Mouse (Mus musculus): ENCODE results near the gene Krt7. TPM values are rescaled to one million over a fixed set of nuclear protein-coding genes. Genes with fewer than 3 reads are reported as not detected.

The Krt7 gene
- polyA plus RNA-seq, 1 experiment from 2014 or later, result 6.4 TPM

DNA sequence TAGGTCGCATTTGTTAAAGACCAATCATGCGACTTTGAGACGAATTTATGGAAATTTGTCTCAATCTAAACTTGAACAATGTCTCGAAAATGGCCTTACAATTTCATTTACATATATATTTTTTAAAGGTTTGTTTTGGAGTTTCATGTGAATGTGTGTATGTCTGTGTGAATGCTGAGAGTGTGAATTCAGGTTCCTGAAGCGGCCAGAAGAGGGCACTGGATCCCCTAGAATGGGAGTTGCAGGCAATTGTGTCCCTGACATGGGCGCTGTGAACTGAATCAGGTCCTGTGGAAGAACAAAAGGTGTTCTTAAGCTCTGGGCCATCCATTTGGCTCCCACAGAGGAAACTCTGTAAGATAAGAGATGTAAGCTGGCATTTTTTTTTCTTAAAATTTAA is 45.0 kb downstream of the Krt7 start:
- WGBS, result 91% methylated on average over 6 of the region's 6 CpGs
- no peak overlapping the region for H3K4me2 ChIP-seq (replicated peaks)
- no peaks in the 10 kb centered on the region for H3K27me3 ChIP-seq (replicated peaks)
- no peaks in the 10 kb centered on the region for H3K36me3 ChIP-seq
- no peak overlapping the region for H3K27ac ChIP-seq
- H3K4me1 ChIP-seq, result no peaks in the 10 kb centered on the region
- no peak for ATAC-seq (ENCODE audit: low FRiP score, low read depth)
- no peak overlapping the region for H3K4me3 ChIP-seq
- no peaks in the 10 kb centered on the region for H3K9me3 ChIP-seq
- no peak overlapping the region for H3K9ac ChIP-seq

- H3K4me1 ChIP-seq, result no peaks in the 10 kb centered on the region
- no peak overlapping the region for H3K4me3 ChIP-seq
- no peaks in the 10 kb centered on the region for H3K36me3 ChIP-seq
- no peaks in the 10 kb centered on the region for H3K9me3 ChIP-seq
- H3K27me3 ChIP-seq (replicated peaks), result no peaks in the 10 kb centered on the region
- no peak overlapping the region for H3K4me2 ChIP-seq (replicated peaks)
- no peak for ATAC-seq (ENCODE audit: low FRiP score, low read depth)
- 58% methylated on average over 16 of the region's 16 CpGs for WGBS
- no peak overlapping the region for H3K9ac ChIP-seq
- H3K27ac ChIP-seq, result no peak overlapping the region
These were observed 47.6 kb downstream of the Krt7 start for GRCm38 (mm10) chr15:101458361-101458930.

- ATAC-seq (ENCODE audit: low FRiP score, low read depth), result no peak
- no peak overlapping the region for H3K4me3 ChIP-seq
- H3K27ac ChIP-seq, result no peak overlapping the region
- H3K36me3 ChIP-seq, result no peaks in the 10 kb centered on the region
- no peaks in the 10 kb centered on the region for H3K4me1 ChIP-seq
- H3K4me2 ChIP-seq (replicated peaks), result no peak overlapping the region
- no peak overlapping the region for H3K9ac ChIP-seq
- H3K27me3 ChIP-seq (replicated peaks), result no peaks in the 10 kb centered on the region
- H3K9me3 ChIP-seq, result no peaks in the 10 kb centered on the region
- 80% methylated on average over 14 of the region's 14 CpGs for WGBS
These were observed 48.4 kb downstream of the Krt7 start for GRCm38 (mm10) chr15:101459283-101459682.

DNA sequence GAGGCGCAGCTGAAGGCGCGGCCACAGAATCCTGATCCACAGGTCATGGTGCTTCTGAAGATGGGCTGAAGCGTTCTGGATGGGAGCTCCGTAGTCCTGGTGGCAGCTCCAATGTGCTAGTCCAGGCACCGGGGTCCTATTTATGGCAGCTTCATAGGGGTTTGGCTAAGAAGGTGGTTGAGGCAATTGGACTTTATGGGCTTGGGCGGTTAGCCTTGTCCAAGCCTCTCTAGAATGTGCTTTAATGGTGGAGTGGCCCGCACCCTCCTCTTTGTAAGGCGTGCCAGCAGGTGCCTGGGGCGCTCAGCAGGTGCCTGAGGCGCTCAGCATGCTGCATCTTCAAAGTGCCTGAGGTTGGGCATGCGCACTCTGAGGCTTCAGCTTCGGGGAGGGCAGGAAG is 52.8 kb downstream of the Krt7 start, which contains the start of gene Krt81:
TSS of gene Krt81 (minus strand) at position 101 of the 400 bp plus-strand sequence.
- H3K36me3 ChIP-seq, result no peaks in the 10 kb centered on the region
- no peak for ATAC-seq (ENCODE audit: low FRiP score, low read depth)

GRCm38 (mm10) chr15:101469093-101469492 is 58.2 kb downstream of the Krt7 start:
- no peak overlapping the region for H3K4me3 ChIP-seq
- no peaks in the 10 kb centered on the region for H3K36me3 ChIP-seq
- H3K4me1 ChIP-seq, result no peaks in the 10 kb centered on the region
- H3K27me3 ChIP-seq (replicated peaks), result no peaks in the 10 kb centered on the region
- H3K9me3 ChIP-seq, result no peaks in the 10 kb centered on the region
- ATAC-seq (ENCODE audit: low FRiP score, low read depth), result no peak
- 86% methylated on average over 4 of the region's 4 CpGs for WGBS
- H3K4me2 ChIP-seq (replicated peaks), result no peak overlapping the region
- no peak overlapping the region for H3K9ac ChIP-seq
- H3K27ac ChIP-seq, result no peak overlapping the region

More for the DNA sequence above, 52.8 kb downstream of the Krt7 start, which contains the start of gene Krt81:
- 79% methylated on average over 13 of the region's 13 CpGs for WGBS
- Histone ChIP-seq H3K9ac (no peak within 1 kb of the TSS), H3K27me3 (replicated peaks) (no peaks in the 10 kb centered on the region), H3K4me3 (no peak within 1 kb of the TSS), H3K27ac (no peak within 1 kb of the TSS), H3K4me1 (no peaks in the 10 kb centered on the region), H3K4me2 (replicated peaks) (no peak within 1 kb of the TSS), H3K9me3 (no peaks in the 10 kb centered on the region)

GRCm38 (mm10) chr15:101472952-101473528 is 62.2 kb downstream of the Krt7 start, which contains the start of gene Krt86:
Krt86 (plus strand) TSS chr15:101473478.
- no peak for ATAC-seq (ENCODE audit: low FRiP score, low read depth)
- H3K9ac ChIP-seq, result no peak within 1 kb of the TSS
- no peaks in the 10 kb centered on the region for H3K9me3 ChIP-seq
- H3K4me1 ChIP-seq, result no peaks in the 10 kb centered on the region
- no peak within 1 kb of the TSS for H3K4me3 ChIP-seq
- H3K36me3 ChIP-seq, result no peaks in the 10 kb centered on the region
- peaks cover 6% of the 10 kb centered on the region; the same call in 1 of the 2 replicates for H3K27me3 ChIP-seq (replicated peaks)
- H3K27ac ChIP-seq, result no peak within 1 kb of the TSS
- H3K4me2 ChIP-seq (replicated peaks), result no peak within 1 kb of the TSS
- 26% methylated on average over 10 of the region's 10 CpGs for WGBS

- Histone ChIP-seq H3K27me3 (replicated peaks) (peaks cover 6% of the 10 kb centered on the region; the same call in 1 of the 2 replicates), H3K36me3 (no peaks in the 10 kb centered on the region), H3K9ac (peak overlapping the region; percentile 36), H3K27ac (no peak overlapping the region), H3K9me3 (no peaks in the 10 kb centered on the region), H3K4me3 (peak overlapping the region; percentile 35), H3K4me1 (peaks cover 9% of the 10 kb centered on the region), H3K4me2 (replicated peaks) (peak overlapping the region; percentile 72)
- WGBS, result 11% methylated on average over 31 of the region's 31 CpGs
- ATAC-seq (ENCODE audit: low FRiP score, low read depth), result peak; percentile 66
These were observed 68.3 kb downstream of the Krt7 start for GRCm38 (mm10) chr15:101479007-101479665.

DNA sequence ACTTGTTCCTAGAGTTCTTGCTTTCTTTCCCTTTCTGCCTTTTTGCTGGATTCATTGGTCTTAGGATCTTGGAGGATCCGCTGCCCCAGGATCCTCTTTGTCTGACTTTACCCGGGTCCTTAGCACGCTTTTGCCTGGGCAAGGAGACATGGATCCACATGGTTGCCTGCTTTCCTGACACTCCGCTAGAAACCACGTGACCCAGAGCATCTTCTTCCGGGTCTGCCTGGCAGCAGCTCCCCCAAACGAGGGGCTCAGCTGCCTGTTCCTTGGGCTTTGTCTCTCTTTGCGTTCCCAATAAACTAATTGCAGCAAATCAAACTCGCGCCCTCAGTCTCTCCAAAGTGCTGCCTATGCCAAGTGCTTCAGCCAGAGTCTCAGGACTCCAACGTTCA is 68.8 kb downstream of the Krt7 start:
- WGBS, result 30% methylated on average over 11 of the region's 11 CpGs
- peak; percentile 56; the same call in 1 of the 2 replicates for ATAC-seq (ENCODE audit: low FRiP score, low read depth)
- peaks cover 9% of the 10 kb centered on the region for H3K4me1 ChIP-seq
- no peak overlapping the region for H3K27ac ChIP-seq
- peak overlapping the region; percentile 72 for H3K4me2 ChIP-seq (replicated peaks)
- H3K9ac ChIP-seq, result 0 out of 2 replicates have a peak overlapping the region, but pooled peaks have one; percentile 36
- peak overlapping the region; percentile 35 for H3K4me3 ChIP-seq
- H3K36me3 ChIP-seq, result no peaks in the 10 kb centered on the region
- H3K9me3 ChIP-seq, result no peaks in the 10 kb centered on the region
- H3K27me3 ChIP-seq (replicated peaks), result peaks cover 6% of the 10 kb centered on the region; the same call in 1 of the 2 replicates

MicroRNAs encoded within 50 kb of the gene (microRNA counts, 519-probe panel; counts per million panel counts)
- 342 counts per million, percentile 67 among the panel's probes with 10 or more counts for microRNA mmu-miR-1941-3p
- 342 counts per million, percentile 67 among the panel's probes with 10 or more counts for microRNA mmu-miR-1941-5p

Small RNA genes lying within 50 kb of the gene (microRNA-seq; reads per million reads assigned to microRNA genes)
- not detected for gene Mir1941

Other genes with a start within 250 kb of the Krt7 start
- gene Acvr1b, start 237.0 kb upstream of the Krt7 start, polyA plus RNA-seq (2016; fragmentation: Nextera tagmentation; extraction: Ambion mirVana), result 15.9 and 17.6 TPM in 2 replicates
- gene Grasp, start 186.9 kb upstream of the Krt7 start, polyA plus RNA-seq (2016; fragmentation: Nextera tagmentation; extraction: Ambion mirVana), result 9.2 and 13.8 TPM in 2 replicates
- 6.8 and 7.5 TPM in 2 replicates for gene Nr4a1, start 156.8 kb upstream of the Krt7 start, polyA plus RNA-seq (2016; fragmentation: Nextera tagmentation; extraction: Ambion mirVana)
- gene Atg101, start 126.8 kb upstream of the Krt7 start, polyA plus RNA-seq (2016; fragmentation: Nextera tagmentation; extraction: Ambion mirVana), result 74.0 and 80.4 TPM in 2 replicates
- gene 6030408B16Rik, start 117.8 kb upstream of the Krt7 start, polyA plus RNA-seq (2016; fragmentation: Nextera tagmentation; extraction: Ambion mirVana), result 0.13 and 0.23 TPM in 2 replicates
- 0.08 TPM in 1 of 2 replicates, not detected in the other for gene Krt80, start 40.9 kb upstream of the Krt7 start, polyA plus RNA-seq (2016; fragmentation: Nextera tagmentation; extraction: Ambion mirVana)
- 0.19 and 0.32 TPM in 2 replicates for gene Krt87, start 27.8 kb downstream of the Krt7 start, polyA plus RNA-seq (2016; fragmentation: Nextera tagmentation; extraction: Ambion mirVana)
- not detected in 2 replicates for gene Krt88, start 36.7 kb downstream of the Krt7 start, polyA plus RNA-seq (2016; fragmentation: Nextera tagmentation; extraction: Ambion mirVana)
- gene Krt81, start 52.7 kb downstream of the Krt7 start, polyA plus RNA-seq (2016; fragmentation: Nextera tagmentation; extraction: Ambion mirVana), result not detected in 2 replicates
- gene Krt86, start 62.4 kb downstream of the Krt7 start, polyA plus RNA-seq (2016; fragmentation: Nextera tagmentation; extraction: Ambion mirVana), result not detected in 2 replicates
- gene Krt83, start 80.5 kb downstream of the Krt7 start, polyA plus RNA-seq (2016; fragmentation: Nextera tagmentation; extraction: Ambion mirVana), result not detected in 2 replicates
- not detected in 2 replicates for gene Gm49425, start 106.2 kb downstream of the Krt7 start, polyA plus RNA-seq (2016; fragmentation: Nextera tagmentation; extraction: Ambion mirVana)
- not detected in 2 replicates for gene Krt84, start 121.8 kb downstream of the Krt7 start, polyA plus RNA-seq (2016; fragmentation: Nextera tagmentation; extraction: Ambion mirVana)
- not detected in 2 replicates for gene Krt82, start 139.6 kb downstream of the Krt7 start, polyA plus RNA-seq (2016; fragmentation: Nextera tagmentation; extraction: Ambion mirVana)
- gene Krt90, start 151.9 kb downstream of the Krt7 start, polyA plus RNA-seq (2016; fragmentation: Nextera tagmentation; extraction: Ambion mirVana), result 0.28 and 0.58 TPM in 2 replicates
- not detected in 2 replicates for gene Krt75, start 162.9 kb downstream of the Krt7 start, polyA plus RNA-seq (2016; fragmentation: Nextera tagmentation; extraction: Ambion mirVana)
- not detected in 2 replicates for gene Gm5414, start 217.1 kb downstream of the Krt7 start, polyA plus RNA-seq (2016; fragmentation: Nextera tagmentation; extraction: Ambion mirVana)
- not detected in 2 replicates for gene Gm5478, start 236.3 kb downstream of the Krt7 start, polyA plus RNA-seq (2016; fragmentation: Nextera tagmentation; extraction: Ambion mirVana)

Data from neural tube, embryonic 12.5 days (tissue).